Mouse (Mus musculus): ENCODE data around the gene Mrgprd.
A peak's percentile ranks its signal among the peaks of the same experiment; 100 is the strongest.

Mrgprd gene

DNA sequence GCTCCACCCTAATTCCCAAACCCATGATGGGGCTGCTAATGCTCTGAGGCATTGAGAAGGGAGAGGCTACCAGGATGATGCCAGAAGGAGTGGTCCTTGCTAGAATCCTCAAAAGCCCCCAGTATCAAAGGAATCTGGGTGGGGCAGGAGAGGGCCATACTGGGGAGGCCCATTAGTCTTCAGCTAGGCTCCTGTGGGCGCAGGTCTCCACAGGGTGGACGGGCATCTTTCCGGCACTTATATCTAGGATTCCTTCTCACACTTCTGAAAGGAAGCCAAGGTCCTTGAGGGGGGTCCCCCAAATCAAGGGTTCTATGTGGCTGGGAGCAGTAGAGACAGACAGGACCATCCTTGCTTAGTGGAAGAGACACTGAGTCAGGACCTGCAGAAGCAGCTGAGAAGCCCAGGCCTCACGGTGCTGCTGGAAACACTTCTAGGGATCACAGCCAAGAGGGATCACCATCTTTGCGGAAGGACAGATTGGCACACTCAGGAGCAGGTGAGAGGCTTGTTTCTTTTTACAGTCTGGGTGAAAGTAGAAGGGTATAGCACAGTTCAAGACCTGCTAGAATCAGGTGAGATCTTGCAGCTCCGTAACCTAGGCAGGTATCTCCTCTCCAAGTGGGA, at the start of gene Mrgprd:
TSS of gene Mrgprd (plus strand) at position 51 of the 627 bp plus-strand sequence.
- DNase-seq, result peak in 1 of 2 experiments; percentile 45

DNA sequence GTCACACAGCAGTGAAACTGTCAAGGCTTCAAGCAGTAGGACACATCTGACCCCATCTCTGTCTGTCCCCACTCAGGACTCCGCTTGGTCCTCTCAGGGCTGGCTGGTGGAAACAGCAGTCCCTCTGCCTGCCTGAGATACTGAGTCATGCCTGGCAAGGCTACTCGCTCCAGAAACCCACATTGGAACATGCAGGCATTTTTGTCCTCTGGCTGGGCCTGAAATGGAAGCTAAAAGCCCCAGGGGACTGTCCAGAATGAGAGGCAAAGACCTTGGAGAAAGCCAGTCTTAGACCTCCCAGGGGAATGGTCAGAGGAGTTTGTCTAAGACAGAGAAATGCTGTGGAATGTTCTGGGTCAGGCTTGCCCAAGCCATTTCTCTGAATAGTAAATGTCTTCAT, 48.6 kb upstream of the Mrgprd start:
- DNase-seq, result no peak

DNA sequence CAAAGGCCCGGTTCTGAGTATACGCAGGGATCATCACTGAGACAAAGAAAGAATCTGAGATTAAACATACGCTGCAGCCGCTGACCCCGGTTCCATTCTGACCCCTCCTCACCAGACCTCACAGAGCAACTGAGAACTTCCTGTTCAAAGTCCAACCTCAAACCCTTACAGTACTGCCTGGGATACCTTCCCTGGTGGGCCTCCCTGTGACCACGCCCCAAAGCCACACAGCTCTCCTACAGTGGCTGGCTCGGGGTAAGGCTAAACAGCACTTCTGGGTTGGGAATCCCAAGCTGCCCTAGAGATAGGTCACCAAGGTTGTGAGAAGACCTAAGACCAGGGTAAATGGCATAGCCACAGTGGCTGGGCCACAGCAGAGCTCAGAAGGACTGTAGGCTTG, 45.7 kb upstream of the Mrgprd start:
- DNase-seq, result no peak

DNA sequence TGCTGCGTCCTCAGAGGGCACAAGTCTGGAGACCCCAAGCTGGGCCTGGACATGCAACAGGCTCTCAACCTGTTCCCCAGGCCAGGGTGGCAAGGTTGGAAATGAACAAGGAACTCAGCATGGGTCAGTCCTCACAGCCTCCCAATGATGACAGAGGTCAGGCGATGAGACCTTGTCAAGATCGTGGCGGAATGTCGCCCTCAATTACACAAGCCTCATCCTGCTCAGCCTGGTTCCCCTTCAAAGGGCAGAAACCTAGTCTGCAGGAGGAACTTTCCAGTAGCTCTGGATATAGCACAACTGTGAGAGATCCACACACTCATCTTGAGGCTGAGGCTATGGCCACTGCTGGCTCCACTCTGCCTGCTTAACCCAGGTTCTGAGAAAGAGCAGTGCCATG, 43.7 kb upstream of the Mrgprd start:
- no peak for DNase-seq

DNA sequence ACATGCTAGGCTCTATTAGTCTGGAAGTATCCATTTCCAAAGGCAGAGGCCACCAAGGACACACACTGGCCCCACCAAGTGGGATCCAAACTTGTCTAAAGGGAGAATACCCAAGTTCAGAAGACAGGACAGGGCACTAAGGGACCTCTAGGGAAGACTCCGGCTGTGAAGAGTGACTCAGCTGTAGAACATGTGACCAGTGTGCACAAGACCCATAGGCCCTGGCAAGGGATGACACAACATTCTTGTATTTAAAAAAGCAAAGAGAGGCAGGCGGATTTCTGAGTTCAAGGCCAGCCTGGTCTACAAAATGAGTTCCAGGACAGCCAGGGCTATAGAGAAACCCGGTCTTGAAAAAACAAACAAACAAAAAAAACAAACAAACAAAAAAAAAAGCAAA, 39.1 kb upstream of the Mrgprd start:
- DNase-seq, result no peak

DNA sequence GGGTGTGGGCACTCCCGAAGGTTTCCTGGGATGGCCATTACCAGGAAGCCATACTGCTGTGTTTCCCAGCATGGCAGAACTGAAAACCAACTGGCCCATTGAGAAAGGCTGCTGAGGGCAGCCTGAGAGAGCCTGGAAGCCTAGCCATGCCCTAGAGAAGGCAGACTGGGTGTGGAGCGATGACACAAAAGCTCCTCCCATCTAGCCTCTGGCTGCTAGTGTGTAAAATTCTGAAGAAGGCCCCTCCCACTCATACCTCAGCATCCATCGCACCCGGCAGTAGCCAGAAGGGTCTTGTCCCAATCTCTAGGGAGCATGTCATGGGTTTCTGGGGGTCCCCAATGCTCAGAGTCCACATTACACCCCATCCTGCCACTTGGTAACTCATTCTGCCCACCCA, 33.2 kb upstream of the Mrgprd start:
- DNase-seq, result no peak

DNA sequence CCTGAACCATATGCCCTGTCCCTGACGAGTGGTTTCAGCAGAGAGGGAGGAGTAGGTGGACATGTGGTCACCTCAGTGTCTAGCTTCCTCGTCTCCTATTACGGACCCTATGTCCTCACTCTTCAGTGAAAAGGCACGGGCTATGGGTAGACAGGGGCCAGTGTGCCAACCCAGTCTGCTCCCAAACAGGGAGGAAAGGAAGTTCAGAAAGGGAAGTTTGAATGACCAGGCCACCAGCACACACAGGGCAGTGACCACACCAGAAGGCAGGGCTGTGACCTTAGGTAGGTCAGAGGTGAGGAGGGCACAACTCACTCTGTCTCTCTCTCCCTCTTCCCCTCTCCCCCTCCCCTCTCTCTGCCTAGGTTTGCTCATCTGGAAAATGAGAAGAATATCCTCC, 31.6 kb upstream of the Mrgprd start:
- no peak for DNase-seq

DNA sequence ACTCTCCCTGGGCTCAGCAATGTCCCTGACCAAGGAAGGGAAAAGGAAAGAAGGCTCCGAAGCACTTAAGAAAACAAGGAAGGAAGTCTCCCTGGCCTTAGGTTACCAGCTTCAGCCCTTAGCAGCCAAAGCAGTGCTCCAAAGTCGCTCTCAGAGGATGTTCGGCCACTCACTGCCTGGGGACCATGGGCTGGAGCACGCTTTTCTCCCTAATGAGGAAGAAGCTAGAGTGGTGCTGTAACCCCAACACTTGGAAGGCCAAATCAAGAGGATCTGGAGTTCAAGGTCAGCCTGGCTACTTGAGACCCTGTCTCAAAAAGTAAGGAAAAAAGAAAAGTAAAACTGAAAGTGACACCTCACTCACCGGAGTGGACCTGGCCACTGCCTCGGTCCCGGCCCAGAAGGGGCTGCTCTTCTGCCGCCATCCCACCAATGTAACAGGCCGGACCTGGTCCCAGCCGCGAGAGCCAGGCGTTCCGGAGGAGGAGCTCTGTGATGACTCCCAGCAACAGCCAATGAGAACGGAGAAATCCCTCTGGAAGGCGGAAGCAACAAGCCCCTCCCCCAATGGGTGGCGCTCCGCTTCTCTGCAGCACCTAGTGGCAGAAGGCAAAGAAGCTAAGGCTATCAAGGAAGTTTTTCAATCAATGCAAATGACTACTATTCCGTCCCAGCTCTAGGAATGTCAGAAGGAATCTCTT, 31.0 kb upstream of the Mrgprd start, which contains the start of gene Tpcn2:
TSS of gene Tpcn2 (minus strand) at position 525 of the 701 bp plus-strand sequence.
- DNase-seq, result peak; percentile 93 to 97

DNA sequence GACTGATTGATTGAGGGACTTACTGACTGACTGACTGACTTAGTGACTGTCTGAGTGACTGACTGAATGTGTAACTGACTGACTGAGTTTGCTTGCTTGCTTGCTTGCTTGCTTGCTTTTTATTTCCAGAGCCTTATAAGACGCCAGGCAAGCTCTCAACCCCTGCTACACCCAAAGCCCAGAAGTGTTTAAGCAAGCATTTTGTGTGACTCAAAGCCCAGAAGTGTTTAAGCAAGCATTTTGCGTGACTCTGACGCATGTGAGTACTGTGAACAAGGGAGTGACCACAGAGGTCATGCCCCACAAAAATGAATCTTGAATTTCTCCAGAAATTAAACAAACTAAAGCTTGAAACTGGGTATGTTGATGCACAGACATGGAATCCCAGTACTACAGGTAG, 30.3 kb upstream of the Mrgprd start:
- no peak for DNase-seq

DNA sequence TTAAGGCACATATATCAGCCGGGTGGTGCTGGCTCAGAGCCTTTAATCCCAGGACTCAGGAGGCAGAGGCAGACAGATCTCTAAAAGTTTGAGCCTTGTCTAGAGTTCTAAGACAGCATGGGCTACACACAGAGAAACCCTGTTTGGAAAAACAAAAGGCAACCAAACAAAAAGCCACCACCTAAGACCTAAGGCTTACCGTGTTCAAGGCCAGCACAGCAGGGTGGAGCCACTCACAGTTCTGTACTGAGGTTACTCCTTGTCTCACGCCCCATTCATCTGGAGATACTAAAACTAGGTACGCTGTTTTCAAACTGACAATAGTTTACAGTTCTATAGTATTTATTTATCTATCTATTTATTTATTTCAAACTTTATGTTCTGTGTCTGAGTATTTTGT, 29.2 kb upstream of the Mrgprd start:
- DNase-seq, result no peak

DNA sequence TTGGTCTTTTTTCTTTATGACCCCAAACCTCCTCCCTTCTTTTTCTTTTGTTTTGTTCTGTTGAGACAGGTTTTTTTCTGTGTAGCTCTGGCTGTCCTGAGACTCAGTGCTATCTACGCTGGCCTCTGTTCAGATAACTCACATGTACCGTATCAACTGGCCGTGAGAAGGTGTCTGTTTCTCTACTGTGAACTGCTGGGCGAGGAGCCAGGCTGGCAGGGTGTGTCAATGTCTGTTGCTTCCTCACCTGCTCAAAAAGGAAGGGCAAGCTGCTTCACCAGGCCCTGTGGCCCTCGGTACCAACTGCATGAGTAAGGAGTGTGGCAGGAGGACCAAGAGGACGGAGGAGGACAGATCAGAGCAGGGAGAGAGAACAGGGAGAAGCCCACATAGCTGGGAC, 27.2 kb upstream of the Mrgprd start:
- DNase-seq, result peak; percentile 86 to 92

DNA sequence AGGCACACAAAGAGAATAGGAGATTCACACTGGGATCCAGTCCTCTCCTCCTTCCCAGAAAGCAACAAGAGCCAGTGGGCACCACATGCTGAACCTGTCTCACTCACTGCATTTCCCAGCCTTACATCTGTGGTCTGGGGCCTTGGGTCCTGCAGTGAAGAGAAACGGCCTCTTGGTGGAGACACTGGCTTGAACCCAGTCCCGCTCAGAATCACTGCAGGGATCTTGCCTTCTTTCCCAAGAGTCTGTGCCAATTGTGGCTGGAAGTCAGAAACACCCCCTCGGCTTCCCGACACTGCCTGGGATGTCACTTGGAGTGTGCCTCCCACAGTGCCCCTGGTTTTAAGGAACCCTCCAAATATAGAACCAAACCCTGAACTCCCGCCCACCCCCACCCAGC, 25.3 kb upstream of the Mrgprd start:
- DNase-seq, result peak; percentile 71 to 79

DNA sequence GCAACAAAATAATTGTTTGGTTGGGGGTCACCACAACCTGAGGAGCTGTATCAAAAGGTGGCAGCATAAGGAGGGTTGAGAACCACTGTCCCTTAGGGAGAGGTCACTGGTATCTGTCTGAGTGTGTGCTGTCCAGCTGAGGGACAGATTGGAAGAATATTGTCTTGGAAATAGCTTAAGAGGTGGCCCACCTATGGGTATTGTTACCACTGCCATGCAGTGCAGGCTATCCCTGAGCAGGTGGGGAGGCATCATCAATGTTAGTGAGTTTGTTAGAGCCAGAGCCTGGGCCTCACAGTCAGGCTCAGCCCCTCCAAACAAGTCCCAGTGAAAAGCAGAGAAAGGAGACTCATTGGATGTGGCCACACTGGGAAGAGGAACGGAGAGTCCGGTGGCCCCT, 22.8 kb upstream of the Mrgprd start:
- DNase-seq, result no peak

DNA sequence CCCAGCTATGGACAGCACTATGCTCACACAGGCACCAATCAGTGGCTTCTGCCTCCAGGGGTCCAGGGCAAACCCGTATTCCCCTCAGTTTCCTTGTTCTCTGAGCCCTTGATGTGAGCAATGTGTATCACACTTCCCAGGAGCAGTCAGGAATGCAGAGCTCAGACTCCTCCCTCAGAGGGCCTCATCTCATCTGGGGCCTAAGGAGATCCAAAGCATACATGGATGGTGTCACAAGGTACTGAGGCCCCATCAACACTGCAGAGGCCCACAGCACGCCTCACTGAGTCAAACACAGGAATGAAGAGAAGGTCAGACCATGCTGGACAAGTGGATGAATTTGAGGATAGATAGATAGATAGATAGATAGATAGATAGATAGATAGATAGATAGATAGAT, 21.9 kb upstream of the Mrgprd start:
- DNase-seq, result no peak

DNA sequence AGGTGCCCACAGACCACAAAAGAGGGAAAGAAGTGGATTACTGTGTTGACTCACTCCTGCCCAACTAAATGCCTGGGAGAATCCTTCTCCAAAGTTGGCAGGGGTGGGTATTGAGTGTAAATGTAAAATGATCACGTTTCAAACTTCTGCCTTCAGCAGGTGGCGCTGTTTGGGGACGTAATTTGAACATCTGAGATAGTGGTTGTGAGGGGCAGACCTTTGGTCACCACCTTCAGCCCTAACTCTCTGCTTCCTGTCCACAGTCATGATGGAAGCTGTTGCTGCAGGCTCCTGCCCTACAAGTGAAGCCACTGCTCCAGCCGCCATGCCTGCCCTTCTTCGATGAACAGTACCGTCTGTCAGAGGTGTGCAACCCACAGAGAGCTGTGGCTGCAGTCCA, 20.8 kb upstream of the Mrgprd start:
- peak; percentile 48 to 69 for DNase-seq

DNA sequence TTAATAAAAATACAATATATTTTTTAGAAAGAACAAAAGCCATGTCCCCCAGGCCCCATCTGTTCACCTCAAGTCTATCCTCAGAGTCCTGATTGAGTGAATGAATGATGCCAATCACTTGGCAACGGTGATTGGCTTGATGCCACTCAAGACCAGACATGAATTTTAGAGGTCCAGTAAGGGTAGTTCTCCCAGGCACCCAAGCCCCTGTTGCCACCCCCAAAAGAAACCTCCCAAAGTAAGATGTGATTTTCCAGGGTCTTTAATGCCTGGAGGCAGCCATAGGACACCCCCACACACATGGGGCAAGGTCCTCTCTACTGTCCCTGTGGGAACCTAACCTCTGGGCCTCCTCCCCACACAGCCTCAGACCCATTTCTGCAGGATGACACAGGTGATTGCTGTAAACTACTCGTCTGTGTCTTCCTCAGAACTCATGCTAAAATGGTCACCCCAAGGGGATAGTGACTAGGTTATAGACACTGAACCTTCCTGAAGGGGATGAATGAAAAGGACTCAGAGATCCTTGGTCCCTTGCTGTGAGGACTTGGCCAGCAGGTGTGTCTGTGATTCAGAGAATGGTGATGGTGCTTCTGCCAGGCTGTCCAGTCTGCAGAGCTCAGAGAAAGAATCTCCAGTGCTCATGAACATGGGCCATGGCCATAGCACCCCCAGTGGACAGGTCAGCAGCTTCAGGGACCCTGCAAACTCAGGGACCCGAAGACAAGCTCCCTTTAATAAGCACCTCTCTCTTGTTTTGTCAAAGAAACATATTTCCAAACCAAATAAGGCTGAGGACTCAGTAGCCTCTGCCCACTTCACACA, 15.8 kb upstream of the Mrgprd start:
- DNase-seq, result peak; percentile 67 to 69

DNA sequence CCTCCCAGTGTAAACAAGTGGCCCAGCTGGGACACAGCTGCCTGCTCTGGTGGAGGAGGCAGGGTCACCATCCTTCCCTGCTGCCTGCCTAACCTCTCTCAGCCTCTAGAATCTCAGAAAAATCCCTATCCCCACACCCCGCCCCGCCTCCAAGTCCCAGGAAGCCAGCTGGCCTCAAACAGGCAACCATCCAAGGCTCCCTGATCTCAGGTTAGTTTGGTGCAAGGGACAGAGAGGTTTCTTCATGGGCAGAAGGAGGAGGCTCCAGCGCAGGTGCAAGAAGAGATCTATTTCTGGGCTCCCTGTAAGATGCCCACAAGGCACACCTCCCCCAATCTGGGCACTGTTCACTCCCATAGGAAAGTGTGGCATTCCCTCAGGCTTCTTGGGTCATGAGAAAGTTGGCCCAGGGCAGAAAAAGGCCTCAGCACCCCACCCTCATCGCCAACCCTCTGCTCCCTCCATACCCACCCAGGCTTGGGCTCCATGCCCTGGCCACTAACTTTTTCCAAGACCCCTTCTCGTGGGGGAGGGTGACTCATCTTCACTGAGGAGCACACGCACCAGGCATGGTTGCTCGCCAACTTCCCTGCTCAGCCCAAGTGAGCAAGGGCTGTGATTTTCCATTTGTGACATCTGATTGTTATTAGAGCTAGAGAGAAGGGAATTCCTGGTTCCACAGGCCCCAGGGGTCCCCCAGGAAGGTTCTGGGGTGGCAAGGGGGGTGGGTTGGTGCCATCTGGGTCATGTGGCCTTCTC, 14.9 kb upstream of the Mrgprd start:
- peak; percentile 88 to 93 for DNase-seq

DNA sequence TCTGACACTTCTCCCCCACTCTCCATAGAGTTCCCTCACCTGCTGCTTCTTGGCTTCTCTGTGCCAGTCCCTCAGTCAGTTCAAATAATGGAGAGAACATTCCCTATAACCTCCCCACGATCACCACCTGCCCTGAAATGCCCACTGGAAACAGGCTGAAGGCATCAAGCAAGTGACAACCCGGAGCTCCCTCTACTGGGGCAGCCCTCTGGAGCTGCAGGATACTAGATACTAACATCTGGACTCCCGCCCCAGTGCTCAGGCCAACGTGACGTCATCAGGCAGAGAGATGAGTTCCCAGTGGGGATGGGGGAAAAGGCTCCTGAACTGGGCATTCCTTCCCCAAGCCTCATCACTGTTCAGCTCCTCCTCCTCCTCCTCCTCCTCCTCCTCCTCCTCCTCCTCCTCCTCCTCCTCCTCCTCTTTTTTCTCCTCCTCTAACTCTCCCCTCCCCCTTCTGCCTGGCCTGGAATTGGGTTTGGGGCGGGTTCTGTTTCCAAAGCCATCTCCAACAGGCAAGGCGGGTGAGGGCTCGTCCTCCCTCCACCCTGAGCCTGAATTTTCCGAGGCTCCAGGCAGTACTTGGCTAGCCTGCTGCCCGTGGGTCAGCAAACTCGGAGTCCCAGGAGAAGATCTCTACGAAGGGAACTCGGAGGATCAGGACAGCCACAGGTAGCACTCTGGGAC, 14.2 kb upstream of the Mrgprd start, which contains the start of gene Mrgprf:
TSS of gene Mrgprf (plus strand) at position 508 of the 687 bp plus-strand sequence.
- peak; percentile 86 for DNase-seq

DNA sequence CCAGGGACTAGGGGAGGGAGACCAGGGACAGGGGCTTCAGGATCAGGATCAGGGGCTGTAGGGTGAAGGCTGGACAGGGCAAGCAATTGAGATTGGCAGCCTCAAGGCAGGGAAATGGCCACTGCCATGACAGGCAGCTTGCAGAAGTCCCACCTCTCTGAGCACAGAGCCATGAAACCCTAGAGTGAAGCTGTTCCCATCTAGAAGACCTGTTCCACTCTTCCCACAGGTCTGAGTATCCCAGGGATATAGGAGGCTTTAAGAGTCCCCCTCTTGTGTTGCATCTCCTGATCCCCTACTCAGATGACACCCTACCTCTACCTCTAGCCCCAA, 13.7 kb upstream of the Mrgprd start:
- no peak for DNase-seq

DNA sequence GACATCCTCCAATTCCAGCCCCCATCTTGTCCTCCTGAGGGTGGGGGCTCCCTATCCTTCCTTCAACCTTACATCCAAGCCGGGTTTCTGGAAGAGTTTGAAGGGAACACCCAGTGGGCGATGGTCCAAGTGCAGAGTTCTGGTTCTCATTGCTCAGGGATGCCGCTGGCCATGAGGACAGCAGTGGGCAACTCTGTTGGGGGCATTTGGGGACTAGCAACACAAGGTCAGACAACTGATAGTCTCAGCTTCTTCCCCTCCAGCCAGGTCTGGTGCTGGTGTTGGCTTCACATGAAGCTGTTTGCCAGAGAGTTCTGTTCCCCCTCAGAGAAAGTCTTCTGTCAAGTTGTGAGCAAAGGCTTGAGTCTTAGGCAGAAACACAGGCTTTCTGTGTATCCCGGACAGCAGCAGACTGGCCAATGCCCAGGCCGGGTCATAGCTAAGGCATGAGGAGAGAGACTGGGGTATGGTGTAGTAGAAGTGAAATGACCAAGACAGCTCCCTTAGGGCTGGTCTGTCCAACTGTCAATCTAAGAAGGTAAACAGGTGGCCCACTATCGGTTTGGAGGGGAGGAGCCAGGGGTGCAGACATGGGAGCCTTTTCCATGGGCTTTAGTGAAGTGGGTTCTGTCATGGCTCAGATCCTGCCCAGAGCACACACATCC, 13.2 kb upstream of the Mrgprd start:
- peak; percentile 71 to 80 for DNase-seq

DNA sequence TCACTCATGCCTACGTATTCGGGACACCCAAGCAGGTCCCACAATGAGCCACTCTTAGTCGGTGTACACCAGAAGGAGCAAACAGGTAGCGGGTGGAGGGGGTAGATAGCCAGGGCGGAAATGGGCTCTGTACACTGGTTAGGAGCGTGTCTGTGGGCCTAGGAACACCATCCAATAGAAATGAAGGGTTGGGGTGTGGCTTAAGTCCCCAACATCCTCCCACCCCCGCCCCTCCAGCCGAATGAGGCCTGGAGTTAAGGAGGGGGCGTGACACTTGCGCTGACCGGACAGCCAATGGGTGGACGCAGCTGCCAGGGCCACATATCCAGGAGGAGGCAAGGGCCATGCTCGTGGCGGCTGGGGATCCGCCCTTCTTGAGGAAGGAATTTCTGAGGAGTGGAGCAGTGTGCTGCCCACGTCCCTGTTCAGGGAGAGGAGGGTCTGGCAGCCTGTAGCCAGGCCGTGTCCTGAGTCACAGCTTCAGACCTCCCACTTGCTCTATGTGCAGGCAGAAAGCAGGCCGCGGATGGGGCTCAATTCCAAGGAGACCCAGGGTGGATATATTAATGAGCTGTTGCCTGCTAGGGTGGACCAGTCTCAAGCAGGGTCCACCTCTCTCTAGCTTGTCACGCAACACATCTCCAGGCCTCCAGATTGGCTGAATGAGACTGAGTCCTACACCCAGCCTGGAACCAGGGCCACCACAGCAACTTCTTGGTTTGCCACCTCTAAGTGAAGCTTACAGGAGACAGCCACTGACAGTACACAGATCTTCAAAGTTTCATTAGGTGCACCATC, 11.9 kb upstream of the Mrgprd start:
- peak; percentile 77 to 85 for DNase-seq

Measured in cerebellum, postnatal 25 days (tissue).